Mouse (Mus musculus) brain, embryonic 14.5 days (tissue): ENCODE data around the gene Theg. TPM values are rescaled to one million over a fixed set of nuclear protein-coding genes. Genes with fewer than 3 reads are reported as not detected.

Experiments
- DNase-seq: peaks from one replicate; pipeline ENCODE4 v3.0.0-alpha.2; 2011; ENCODE audit warnings: low read depth
- CTCF ChIP-seq: fragments of 200-500 bp; IDR thresholded peaks from 2 replicates; pipeline ENCODE4 v1.5.1; 2012; ENCODE audit warnings: inconsistent platforms, mild to moderate bottlenecking, moderate library complexity, borderline replicate concordance; ENCODE audit not compliant: insufficient read depth, insufficient read length; ENCODE audit errors: extremely low read depth
- POLR2A ChIP-seq: fragments of 200-500 bp; IDR thresholded peaks from 2 replicates; pipeline ENCODE4 v1.6.1; 2012; ENCODE audit warnings: mild to moderate bottlenecking, inconsistent platforms, borderline replicate concordance; ENCODE audit not compliant: poor library complexity, insufficient read depth, insufficient read length, severe bottlenecking; ENCODE audit errors: extremely low read depth
- polyA plus RNA-seq: library from polyadenylated mRNA; depleted of rRNA; stranded (reverse); fragments of >200 nt; gene quantifications from 2 replicates; pipeline ENCODE4 v1.2.3, GENCODE M21; 2012

Gene Theg
- polyA plus RNA-seq, 1 experiment = not detected

- TF ChIP-seq POLR2A (no peak), CTCF (no peak)
- peak; percentile 91 for DNase-seq
Measured at GRCm38 (mm10) chr10:79613578-79614304, 26.6 kb upstream of the Theg start, which contains the start of gene C2cd4c. Gene C2cd4c (minus strand): TSS chr10:79614025.

- DNase-seq = peak; percentile 57
- TF ChIP-seq CTCF = peak; percentile 63
- no peak for TF ChIP-seq POLR2A
Measured at GRCm38 (mm10) chr10:79612192-79613135, 25.3 kb upstream of the Theg start.

- no peak for TF ChIP-seq POLR2A
- no peak for TF ChIP-seq CTCF
Measured at GRCm38 (mm10) chr10:79611296-79611695, 24.2 kb upstream of the Theg start.

GRCm38 (mm10) chr10:79609276-79609675 lies 22.1 kb upstream of the Theg start:
- DNase-seq = no peak
- TF ChIP-seq POLR2A (no peak), CTCF (no peak)

More at GRCm38 (mm10) chr10:79611296-79611695, 24.2 kb upstream of the Theg start:
- no peak for DNase-seq

- TF ChIP-seq CTCF (no peak), POLR2A (no peak)
- no peak for DNase-seq
Measured at GRCm38 (mm10) chr10:79607892-79608291, 20.8 kb upstream of the Theg start.

GRCm38 (mm10) chr10:79606537-79606936 lies 19.4 kb upstream of the Theg start:
- no peak for TF ChIP-seq POLR2A
- no peak for TF ChIP-seq CTCF
- peak; percentile 28 for DNase-seq

GRCm38 (mm10) chr10:79597936-79598230 lies 10.8 kb upstream of the Theg start:
- DNase-seq = no peak
- TF ChIP-seq POLR2A (no peak), CTCF (no peak)

GRCm38 (mm10) chr10:79597051-79597935 lies 10.2 kb upstream of the Theg start:
- DNase-seq = peak; percentile 23
- TF ChIP-seq CTCF (no peak), POLR2A (no peak)

- DNase-seq = no peak
- no peak for TF ChIP-seq CTCF
- TF ChIP-seq POLR2A = no peak
Measured at GRCm38 (mm10) chr10:79595590-79595929, 8.4 kb upstream of the Theg start.

- DNase-seq = peak; percentile 87
- TF ChIP-seq POLR2A = no peak
- peak; percentile 95 for TF ChIP-seq CTCF
Measured at GRCm38 (mm10) chr10:79594872-79595589, 7.9 kb upstream of the Theg start.

GRCm38 (mm10) chr10:79594111-79594510 lies 7.0 kb upstream of the Theg start:
- TF ChIP-seq CTCF = no peak
- no peak for TF ChIP-seq POLR2A
- no peak for DNase-seq
